Mouse (Mus musculus) midbrain, embryonic 11.5 days (tissue): ENCODE measurements around the gene Gm45140. TPM values are rescaled to one million over a fixed set of nuclear protein-coding genes. Genes with fewer than 3 reads are reported as not detected.
A peak's percentile ranks its signal among the peaks of the same experiment; 100 is the strongest.

Experiments
- ATAC-seq: fragments of 200-750 bp; cut with Nextera tagmentation; 2 replicates; pipeline ENCODE4 v1.8.0; 2017; ENCODE audit warnings: moderate TSS enrichment, moderate library complexity; ENCODE audit not compliant: low FRiP score
- DNase-seq: peaks from one replicate; pipeline ENCODE4 v3.0.0; 2015; ENCODE audit warnings: low spot score; ENCODE audit errors: missing footprints
- H3K27ac ChIP-seq: fragments of 300-500 bp; sonication (generic); 2 replicates; pipeline ENCODE4 v1.5.1; 2014; ENCODE audit warnings: low read depth, low read length
- H3K27me3 ChIP-seq: fragments of 300-500 bp; sonication (generic); 2 replicates; pipeline ENCODE4 v1.6.1; 2014; ENCODE audit warnings: mild to moderate bottlenecking, low read length, moderate library complexity, mixed read lengths; ENCODE audit not compliant: control insufficient read depth, insufficient read depth
- H3K36me3 ChIP-seq: fragments of 300-500 bp; sonication (generic); 2 replicates; pipeline ENCODE4 v1.6.1; 2014; ENCODE audit warnings: mild to moderate bottlenecking, low read length, moderate library complexity, mixed read lengths; ENCODE audit not compliant: control insufficient read depth, insufficient read depth
- H3K4me1 ChIP-seq: fragments of 300-500 bp; sonication (generic); 2 replicates; pipeline ENCODE4 v1.6.1; 2014; ENCODE audit warnings: low read length; ENCODE audit not compliant: control insufficient read depth, insufficient read depth
- H3K4me2 ChIP-seq: fragments of 300-500 bp; sonication (generic); 2 replicates; pipeline ENCODE4 v1.6.1; 2014; ENCODE audit warnings: mild to moderate bottlenecking, moderate library complexity
- H3K4me3 ChIP-seq: fragments of 300-500 bp; sonication (generic); 2 replicates; pipeline ENCODE4 v1.5.1; 2014; ENCODE audit warnings: low read depth, low read length
- H3K9ac ChIP-seq: fragments of 300-500 bp; sonication (generic); 2 replicates; pipeline ENCODE4 v1.6.1; 2014; ENCODE audit warnings: low read length
- H3K9me3 ChIP-seq: fragments of 300-500 bp; sonication (generic); 2 replicates; pipeline ENCODE4 v1.6.1; 2016; ENCODE audit warnings: low read length; ENCODE audit not compliant: control insufficient read depth
- WGBS: fragments of 180-500 bp; shearing (Covaris S2); extraction: QIAGEN DNeasy Blood & Tissue Kit; methylation state at CpG from one replicate; pipeline ENCODE4 v1.1.7; 2014; 5-methylcytosine and 5-hydroxymethylcytosine counted together
- polyA plus RNA-seq: library from polyadenylated mRNA; unstranded; fragments of >200 nt; fragmentation: Nextera tagmentation; extraction: Ambion mirVana; gene quantifications from 2 replicates; pipeline ENCODE4 v1.2.1, GENCODE M21; 2014

The Gm45140 gene
- polyA plus RNA-seq, 1 experiment from 2014 or later = 1.9 TPM

GRCm38 (mm10) chr6:87788896-87789587 lies 46.6 kb downstream of the Gm45140 start:
- no peak overlapping the region for H3K4me2 ChIP-seq
- no peaks in the 10 kb centered on the region for H3K9me3 ChIP-seq
- no peak overlapping the region for H3K4me3 ChIP-seq
- H3K27ac ChIP-seq = no peak overlapping the region
- no peaks in the 10 kb centered on the region for H3K27me3 ChIP-seq
- 74% methylated on average over 5 of the region's 5 CpGs for WGBS
- no peaks in the 10 kb centered on the region for H3K4me1 ChIP-seq
- DNase-seq = no peak
- no peak for ATAC-seq
- no peak overlapping the region for H3K9ac ChIP-seq
- no peaks in the 10 kb centered on the region; the same call in 1 of the 2 replicates for H3K36me3 ChIP-seq

GRCm38 (mm10) chr6:87788266-87788895 lies 47.2 kb downstream of the Gm45140 start:
- Histone ChIP-seq H3K27ac (no peak overlapping the region), H3K9ac (no peak overlapping the region), H3K4me1 (no peaks in the 10 kb centered on the region), H3K9me3 (no peaks in the 10 kb centered on the region), H3K4me2 (no peak overlapping the region), H3K36me3 (no peaks in the 10 kb centered on the region; the same call in 1 of the 2 replicates), H3K27me3 (no peaks in the 10 kb centered on the region), H3K4me3 (no peak overlapping the region)
- 93% methylated on average over 9 of the region's 9 CpGs for WGBS
- ATAC-seq = no peak
- DNase-seq = no peak

GRCm38 (mm10) chr6:87787108-87787890 lies 48.3 kb downstream of the Gm45140 start:
- WGBS = 84% methylated on average over 6 of the region's 6 CpGs
- H3K4me1 ChIP-seq = no peaks in the 10 kb centered on the region
- no peaks in the 10 kb centered on the region for H3K9me3 ChIP-seq
- H3K27me3 ChIP-seq = no peaks in the 10 kb centered on the region
- DNase-seq (peak; percentile 77), ATAC-seq (no peak)
- no peak overlapping the region for H3K9ac ChIP-seq
- H3K36me3 ChIP-seq = no peaks in the 10 kb centered on the region; the same call in 1 of the 2 replicates
- no peak overlapping the region for H3K4me3 ChIP-seq
- no peak overlapping the region for H3K27ac ChIP-seq
- H3K4me2 ChIP-seq = no peak overlapping the region

GRCm38 (mm10) chr6:87786621-87787020 lies 49.0 kb downstream of the Gm45140 start:
- Histone ChIP-seq H3K4me1 (no peaks in the 10 kb centered on the region), H3K9me3 (no peaks in the 10 kb centered on the region), H3K36me3 (no peaks in the 10 kb centered on the region; the same call in 1 of the 2 replicates), H3K27me3 (no peaks in the 10 kb centered on the region), H3K4me3 (no peak overlapping the region), H3K9ac (no peak overlapping the region), H3K27ac (no peak overlapping the region), H3K4me2 (no peak overlapping the region)
- no peak for ATAC-seq
- WGBS = 86% methylated on average over 5 of the region's 5 CpGs
- no peak for DNase-seq

- DNase-seq (no peak), ATAC-seq (no peak)
- no peaks in the 10 kb centered on the region for H3K4me1 ChIP-seq
- no peak overlapping the region for H3K4me2 ChIP-seq
- H3K36me3 ChIP-seq = no peaks in the 10 kb centered on the region
- H3K27me3 ChIP-seq = no peaks in the 10 kb centered on the region
- H3K9me3 ChIP-seq = no peaks in the 10 kb centered on the region
- no peak overlapping the region for H3K4me3 ChIP-seq
- no peak overlapping the region for H3K9ac ChIP-seq
- WGBS = 82% methylated on average over 8 of the region's 8 CpGs
- H3K27ac ChIP-seq = no peak overlapping the region
Observed at GRCm38 (mm10) chr6:87784033-87784432, 51.6 kb downstream of the Gm45140 start.

GRCm38 (mm10) chr6:87780546-87781301 lies 54.9 kb downstream of the Gm45140 start:
- Histone ChIP-seq H3K36me3 (no peaks in the 10 kb centered on the region), H3K9me3 (no peaks in the 10 kb centered on the region), H3K27me3 (no peaks in the 10 kb centered on the region), H3K27ac (no peak overlapping the region), H3K4me3 (no peak overlapping the region), H3K9ac (no peak overlapping the region), H3K4me1 (no peaks in the 10 kb centered on the region), H3K4me2 (no peak overlapping the region)
- ATAC-seq (no peak), DNase-seq (no peak)
- 81% methylated on average over 10 of the region's 10 CpGs for WGBS

GRCm38 (mm10) chr6:87779174-87780165 lies 56.1 kb downstream of the Gm45140 start:
- WGBS = 88% methylated on average over 11 of the region's 11 CpGs
- Histone ChIP-seq H3K4me3 (no peak overlapping the region), H3K9me3 (no peaks in the 10 kb centered on the region), H3K9ac (no peak overlapping the region), H3K27me3 (no peaks in the 10 kb centered on the region), H3K36me3 (no peaks in the 10 kb centered on the region), H3K4me2 (no peak overlapping the region), H3K4me1 (no peaks in the 10 kb centered on the region), H3K27ac (no peak overlapping the region)
- DNase-seq (no peak), ATAC-seq (no peak)
